Mouse (Mus musculus): ENCODE measurements around the gene Gm7073.

DNA sequence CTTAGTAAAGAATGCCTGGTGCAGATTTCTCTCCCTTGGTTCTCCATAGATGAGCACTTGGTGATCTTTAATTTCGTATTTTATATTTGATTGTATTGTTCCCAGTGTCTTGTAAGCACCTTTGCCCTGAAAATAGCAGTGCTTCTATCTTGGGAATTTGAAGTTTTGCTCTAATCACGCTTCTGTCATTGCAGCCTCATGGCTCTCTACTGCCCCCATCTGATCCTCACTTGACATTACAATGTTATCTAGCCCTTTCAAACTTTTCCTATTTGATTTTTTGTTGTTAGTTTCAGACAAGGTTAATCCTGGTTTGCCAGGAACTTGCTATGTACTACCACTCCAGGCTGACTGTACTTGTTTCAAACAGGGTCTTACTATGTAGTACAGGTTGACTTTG lies 75.3 kb downstream of the Gm7073 start:
- TF ChIP-seq USF2 (conservative IDR thresholded peaks at IDR 0.05; ENCODE audit: low read depth, low read length): no peak
- no peak for TF ChIP-seq BHLHE40 (IDR thresholded peaks at IDR 0.05; ENCODE audit: low read depth, low read length)
- TF ChIP-seq ZKSCAN1 (IDR thresholded peaks at IDR 0.05; ENCODE audit: borderline replicate concordance, low read depth, low read length): no peak

Data from CH12.LX (cell line).